Mouse (Mus musculus) embryonic fibroblast, embryonic 13.5 days (primary cell): ENCODE measurements around the gene Colgalt2.

Source experiments
- CTCF ChIP-seq: IDR thresholded peaks from 2 replicates; pipeline ENCODE4 v1.5.1; 2011; ENCODE audit warnings: mild to moderate bottlenecking, control low read depth, low read length, moderate library complexity, borderline replicate concordance; ENCODE audit not compliant: insufficient read depth
- POLR2A ChIP-seq: IDR thresholded peaks from 2 replicates; pipeline ENCODE4 v1.6.1; 2011; ENCODE audit warnings: low read depth, mild to moderate bottlenecking, control low read depth, low read length, moderate library complexity

GRCm38 (mm10) chr1:152461814-152462213, 62.2 kb downstream of the Colgalt2 start:
- no peak for TF ChIP-seq CTCF
- no peak for TF ChIP-seq POLR2A
